Mouse (Mus musculus) heart, adult 8-10 months (tissue): ENCODE results near the gene Fosl1. TPM values are rescaled to one million over a fixed set of nuclear protein-coding genes. Genes with fewer than 3 reads are reported as not detected.
A peak's percentile ranks its signal among the peaks of the same experiment; 100 is the strongest.
"Not testable (repeated sequence)": the region's sequence is repeated elsewhere in the genome, so short reads cannot be mapped to it uniquely, and the experiment has no call there.

ENCODE experiments used
- DNase-seq: peaks from one replicate; pipeline ENCODE4 v3.0.0; 2022; ENCODE audit warnings: low spot score
- total RNA-seq, 4 experiments: library from RNA; stranded (reverse); gene quantifications; 2 replicates each; pipeline ENCODE4 v1.2.4; 2022

Gene Fosl1
- total RNA-seq, 4 experiments from 2014 or later = 0.14 to 0.23 TPM; not detected in 2

GRCm38 (mm10) chr19:5481398-5481797 lies 34.1 kb downstream of the Fosl1 start:
- no peak for DNase-seq

GRCm38 (mm10) chr19:5483386-5484359 lies 36.3 kb downstream of the Fosl1 start:
- no peak for DNase-seq

- DNase-seq = no peak
These were observed 37.1 kb downstream of the Fosl1 start for GRCm38 (mm10) chr19:5484496-5484895.

GRCm38 (mm10) chr19:5485371-5485770 lies 38.0 kb downstream of the Fosl1 start:
- DNase-seq = no peak

- DNase-seq = no peak
These were observed 38.5 kb downstream of the Fosl1 start for GRCm38 (mm10) chr19:5485821-5486220.

- no peak for DNase-seq
These were observed 38.9 kb downstream of the Fosl1 start for GRCm38 (mm10) chr19:5486286-5486685.

GRCm38 (mm10) chr19:5486771-5487170 lies 39.4 kb downstream of the Fosl1 start:
- DNase-seq = no peak

- peak; percentile 98 for DNase-seq
These were observed 40.6 kb downstream of the Fosl1 start, which contains the start of gene Mus81 for GRCm38 (mm10) chr19:5487768-5488550. Gene Mus81 (minus strand): TSS chr19:5488402.

- DNase-seq = peak; percentile 97
These were observed 41.7 kb downstream of the Fosl1 start for GRCm38 (mm10) chr19:5488878-5489571.

- not testable (repeated sequence) for DNase-seq
These were observed 42.4 kb downstream of the Fosl1 start for GRCm38 (mm10) chr19:5489721-5490120.

- DNase-seq = peak; percentile 96
These were observed 43.1 kb downstream of the Fosl1 start, which contains the start of gene Cfl1 for GRCm38 (mm10) chr19:5490313-5490897. Gene Cfl1 (plus strand): TSS chr19:5490455.

GRCm38 (mm10) chr19:5490898-5491708 lies 43.8 kb downstream of the Fosl1 start:
- DNase-seq = peak; percentile 92

GRCm38 (mm10) chr19:5492641-5493040 lies 45.3 kb downstream of the Fosl1 start:
- DNase-seq = no peak

- not testable (repeated sequence) for DNase-seq
These were observed 46.0 kb downstream of the Fosl1 start for GRCm38 (mm10) chr19:5493301-5493721.

GRCm38 (mm10) chr19:5494314-5494713 lies 47.0 kb downstream of the Fosl1 start:
- no peak for DNase-seq

GRCm38 (mm10) chr19:5495353-5496051 lies 48.2 kb downstream of the Fosl1 start:
- DNase-seq = no peak

- no peak for DNase-seq
These were observed 48.7 kb downstream of the Fosl1 start for GRCm38 (mm10) chr19:5496052-5496370.

GRCm38 (mm10) chr19:5500330-5500875 lies 53.1 kb downstream of the Fosl1 start:
- no peak for DNase-seq

- no peak for DNase-seq
These were observed 56.3 kb downstream of the Fosl1 start, which contains the start of gene 1700020D05Rik for GRCm38 (mm10) chr19:5503687-5504086. Gene 1700020D05Rik (minus strand): TSS chr19:5503787.
